ENCODE assay signal across 9 mouse cellular contexts in genomic region chr11:88690556-88691287, GRCm38 (mm10). TPM values are rescaled to one million over a fixed set of nuclear protein-coding genes. Genes with fewer than 3 reads are reported as not detected.
A peak's percentile ranks its signal among the peaks of the same experiment; 100 is the strongest.
DNase-seq lines count a peak whose midpoint lies in the region; ATAC-seq and TF ChIP-seq lines count a peak whose summit lies in the region.
"Had no signal": no experiment of that assay in that cellular context is flagged by ENCODE, and none has a peak within 500 bp of the region (broad histone marks: within the 10 kb centered on the region; RNA-seq: fewer than 3 reads in every experiment).

No protein-coding gene starts in this region.

- intact Hi-C loops in left cerebral cortex, adult 2 months (cut with DNase I): no loop called here
- intact Hi-C loops in gastrocnemius, postnatal 36 days (cut with DNase I): no loop called here

- no peaks in the 10 kb centered on the region for H3K9me3 ChIP-seq in forebrain, embryonic 14.5 days (replicated peaks; ENCODE audit: control insufficient read depth, low read length)
- no peaks in the 10 kb centered on the region for H3K9me3 ChIP-seq in liver, embryonic 16.5 days (replicated peaks; ENCODE audit: control insufficient read depth, low read length)

- H3K36me3 ChIP-seq in forebrain, embryonic 14.5 days (ENCODE audit: control insufficient read depth, insufficient read depth, low read length): peaks cover 34% of the 10 kb centered on the region
- no peaks in the 10 kb centered on the region for H3K36me3 ChIP-seq in liver, embryonic 16.5 days (ENCODE audit: control insufficient read depth, insufficient read depth)

- TF ChIP-seq CTCF in left cerebral cortex, adult 2 months (IDR thresholded peaks at IDR 0.05): no peak
- no peak for TF ChIP-seq CTCF in cortical plate, adult 2 months (IDR thresholded peaks at IDR 0.05; ENCODE audit: extremely low read depth, insufficient read depth, low read length)

- 13% methylated on average over 12 of the region's 12 CpGs for WGBS in forebrain, embryonic 14.5 days
- 35% methylated on average over 12 of the region's 12 CpGs for WGBS in liver, embryonic 16.5 days (ENCODE audit: insufficient replicate concordance)

- no peak for ATAC-seq in forebrain, embryonic 14.5 days
- ATAC-seq in liver, embryonic 16.5 days (ENCODE audit: low read depth): no peak
- no peak for ATAC-seq in erythroid progenitor cell, adult 5-6 weeks (replicated peaks; ENCODE audit: low FRiP score, poor library complexity, severe bottlenecking)

- H3K27ac ChIP-seq in left cerebral cortex, adult 2 months: peak overlapping the region; percentile 45; the same call in 1 of the 2 replicates
- H3K27ac ChIP-seq in cortical plate, adult 2 months (ENCODE audit: insufficient read depth, low read length): peak overlapping the region; percentile 45; the same call in 1 of the 2 replicates
- 0 out of 2 replicates have a peak overlapping the region, but pooled peaks have one; percentile 16 for H3K27ac ChIP-seq in forebrain, embryonic 14.5 days (ENCODE audit: low read depth, low read length)
- no peak overlapping the region; the same call in 1 of the 2 replicates for H3K27ac ChIP-seq in liver, embryonic 16.5 days (ENCODE audit: low read length)
- H3K27ac ChIP-seq: liver, embryonic 14.5 days had no signal

- no peak overlapping the region for H3K9ac ChIP-seq in forebrain, embryonic 14.5 days (ENCODE audit: low read length)
- no peak overlapping the region for H3K9ac ChIP-seq in liver, embryonic 16.5 days (ENCODE audit: low read depth, low read length)
- H3K9ac ChIP-seq: liver, embryonic 14.5 days had no signal

- no peaks in the 10 kb centered on the region for H3K27me3 ChIP-seq in forebrain, embryonic 14.5 days (replicated peaks; ENCODE audit: control insufficient read depth, insufficient read depth, low read length)
- no peaks in the 10 kb centered on the region for H3K27me3 ChIP-seq in liver, embryonic 16.5 days (ENCODE audit: control insufficient read depth, insufficient read depth, low read depth, low read length)

- H3K4me2 ChIP-seq in forebrain, embryonic 14.5 days (ENCODE audit: low read length): no peak overlapping the region
- H3K4me2 ChIP-seq in liver, embryonic 16.5 days (ENCODE audit: low read depth, low read length): 0 out of 2 replicates have a peak overlapping the region, but pooled peaks have one; percentile 2

- DNase-seq in left cerebral cortex, adult 2 months (ENCODE audit: extremely low spot score in 1 of 2, low spot score in 2 of 2): no peak
- no peak for DNase-seq in left cerebral cortex, adult 9 months (ENCODE audit: low spot score in 2 of 2)
- no peak for DNase-seq in forebrain, embryonic 14.5 days (ENCODE audit: low spot score)
- no peak for DNase-seq in B cell, adult 2 months
- DNase-seq in gastrocnemius, postnatal 36 days: no peak

- no peak overlapping the region for H3K4me3 ChIP-seq in left cerebral cortex, adult 2 months
- H3K4me3 ChIP-seq in cortical plate, adult 2 months (ENCODE audit: insufficient read depth, low read length): no peak overlapping the region
- no peak overlapping the region for H3K4me3 ChIP-seq in forebrain, embryonic 14.5 days (ENCODE audit: low read depth, low read length)
- no peak overlapping the region for H3K4me3 ChIP-seq in liver, embryonic 16.5 days (ENCODE audit: low read depth, low read length)

- peaks cover 2% of the 10 kb centered on the region; the same call in 1 of the 2 replicates for H3K4me1 ChIP-seq in cortical plate, adult 2 months (ENCODE audit: control insufficient read depth, insufficient read depth, low read length)
- peaks cover 38% of the 10 kb centered on the region for H3K4me1 ChIP-seq in forebrain, embryonic 14.5 days (ENCODE audit: control insufficient read depth, insufficient read depth, low read length)
- peaks cover 29% of the 10 kb centered on the region for H3K4me1 ChIP-seq in liver, embryonic 16.5 days (ENCODE audit: control insufficient read depth, low read depth, low read length)

- no peak for TF ChIP-seq POLR2A in cortical plate, adult 2 months (IDR thresholded peaks at IDR 0.05; ENCODE audit: extremely low read depth, insufficient read depth, low read length)

RNA-seq across cellular contexts. Expression of gene Msi2, which starts 27.6 kb away (rescaled TPM):
- 100 to 1,000 TPM; 126 to 140 TPM for total RNA-seq in left cerebral cortex, adult 2 months (2021)
- polyA plus RNA-seq in cortical plate, adult 2 months (2012; rRNA removed): 57.1 and 57.5 TPM in 2 replicates
- polyA plus RNA-seq in forebrain, embryonic 14.5 days (2014; fragmentation: Nextera tagmentation; extraction: Ambion mirVana): 19.9 and 20.3 TPM in 2 replicates
- polyA plus RNA-seq in liver, embryonic 16.5 days (2015; fragmentation: Nextera tagmentation; extraction: Ambion mirVana): 2.9 and 3.1 TPM in 2 replicates
- total RNA-seq in erythroid progenitor cell, adult 5-6 weeks (2015; ENCODE audit: low replicate concordance): 8.4 and 10.5 TPM in 2 replicates
- 18.1 and 44.6 TPM in 2 replicates for total RNA-seq in erythroid progenitor cell, adult 5-6 weeks (2017; ENCODE audit: low replicate concordance)
- total RNA-seq in gastrocnemius, postnatal 36 days (2021): 100 to 1,000 TPM; 178 to 179 TPM
